Mouse (Mus musculus) testis, postnatal 14 days (tissue): ENCODE measurements around the gene Klf5.

ENCODE experiments used
- DNase-seq: peaks from one replicate; pipeline ENCODE4 v3.0.0; 2021; ENCODE audit warnings: low spot score

Gene Klf5

DNA sequence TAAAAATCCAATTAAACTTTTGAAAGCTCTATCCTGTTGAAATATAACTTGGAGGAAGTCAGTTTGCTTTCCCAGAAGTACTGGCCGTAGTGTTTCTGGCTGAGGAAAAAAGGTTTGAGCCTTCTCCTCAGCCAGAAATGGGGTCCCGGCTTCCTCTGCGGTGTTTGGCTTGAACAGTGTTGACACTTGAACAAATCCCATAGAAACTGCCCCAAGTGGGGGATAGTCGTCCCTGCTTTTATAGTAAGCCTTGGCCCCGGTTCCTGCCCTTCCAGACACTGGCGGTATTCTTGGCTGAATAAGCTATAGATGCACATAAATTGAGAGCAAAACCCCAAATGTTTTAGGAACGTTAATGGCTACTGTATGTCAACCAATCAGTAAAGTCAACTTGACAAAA, 11.9 kb downstream of the Klf5 start:
- DNase-seq, result no peak

DNA sequence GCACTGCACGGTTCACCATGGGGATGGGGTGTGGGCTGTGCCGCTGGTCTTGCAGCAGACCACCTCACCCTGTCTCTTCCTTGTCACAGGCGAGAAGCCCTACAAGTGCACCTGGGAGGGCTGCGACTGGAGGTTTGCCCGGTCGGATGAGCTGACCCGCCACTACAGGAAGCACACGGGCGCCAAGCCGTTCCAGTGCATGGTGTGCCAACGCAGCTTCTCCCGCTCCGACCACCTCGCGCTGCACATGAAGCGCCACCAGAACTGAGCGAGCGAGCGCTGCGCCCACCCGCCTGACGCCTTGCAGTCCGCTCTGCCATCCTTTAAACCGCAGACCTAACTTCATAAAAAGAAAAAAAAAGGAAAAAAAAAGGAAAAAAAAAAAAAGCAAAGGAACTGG, 14.6 kb downstream of the Klf5 start:
- peak; percentile 11 for DNase-seq

DNA sequence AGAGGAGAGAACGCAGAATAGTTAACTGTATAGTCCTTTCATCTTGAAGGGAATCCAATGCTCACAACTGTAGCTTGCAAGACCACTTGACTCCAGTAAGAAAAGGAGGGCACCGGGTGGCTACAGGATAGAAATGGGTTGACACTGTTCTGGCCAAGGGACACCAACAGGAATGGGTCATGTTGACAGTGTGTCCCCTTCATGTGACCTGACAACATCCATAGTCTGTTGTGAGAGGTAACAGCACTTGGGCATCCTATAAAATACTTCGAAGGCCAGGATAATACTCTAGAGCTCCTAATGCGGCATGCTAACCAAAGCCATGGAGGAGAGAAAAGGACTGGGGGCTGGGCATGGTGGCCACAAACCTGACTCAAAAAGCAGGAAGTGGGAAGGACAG, 17.8 kb downstream of the Klf5 start:
- DNase-seq, result no peak

DNA sequence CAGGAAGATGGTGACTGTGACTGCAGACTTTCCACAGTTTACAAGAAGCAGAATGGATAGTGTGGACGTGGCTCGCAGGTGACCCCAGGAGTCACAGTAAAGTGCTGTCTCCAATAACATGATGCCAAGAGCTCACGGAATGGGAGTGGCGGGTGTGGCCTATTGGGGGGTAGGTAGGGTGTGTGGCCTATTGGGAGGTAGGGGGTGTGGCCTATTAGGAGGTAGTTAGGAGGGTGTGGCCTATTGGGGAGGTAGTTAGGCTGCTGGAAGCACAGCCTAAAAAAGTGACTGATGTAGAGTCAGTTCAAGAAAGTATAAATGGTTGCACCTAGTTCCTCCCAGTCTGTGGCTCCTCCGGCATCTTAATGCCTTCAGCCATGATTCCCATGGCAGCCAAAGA, 22.2 kb downstream of the Klf5 start:
- no peak for DNase-seq

DNA sequence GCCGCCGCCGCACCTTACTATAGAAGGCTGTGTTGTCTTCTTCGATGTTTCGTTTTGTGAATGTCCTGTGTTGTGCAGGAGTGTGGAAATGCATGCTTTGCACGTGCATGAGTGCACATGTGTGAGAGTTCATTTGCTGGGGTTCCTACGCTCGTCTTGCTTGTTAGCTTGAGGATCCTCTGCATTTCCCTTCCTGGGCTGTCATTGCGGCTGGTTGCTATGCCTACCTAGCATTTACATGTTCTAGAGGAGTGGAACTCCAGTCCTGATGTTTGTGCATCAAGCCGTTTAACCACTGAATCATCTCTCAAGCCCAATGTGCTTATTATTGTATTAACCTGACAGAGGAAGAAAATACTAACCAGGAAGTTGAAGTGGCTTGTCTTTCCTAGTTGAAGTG, 24.9 kb downstream of the Klf5 start:
- no peak for DNase-seq

DNA sequence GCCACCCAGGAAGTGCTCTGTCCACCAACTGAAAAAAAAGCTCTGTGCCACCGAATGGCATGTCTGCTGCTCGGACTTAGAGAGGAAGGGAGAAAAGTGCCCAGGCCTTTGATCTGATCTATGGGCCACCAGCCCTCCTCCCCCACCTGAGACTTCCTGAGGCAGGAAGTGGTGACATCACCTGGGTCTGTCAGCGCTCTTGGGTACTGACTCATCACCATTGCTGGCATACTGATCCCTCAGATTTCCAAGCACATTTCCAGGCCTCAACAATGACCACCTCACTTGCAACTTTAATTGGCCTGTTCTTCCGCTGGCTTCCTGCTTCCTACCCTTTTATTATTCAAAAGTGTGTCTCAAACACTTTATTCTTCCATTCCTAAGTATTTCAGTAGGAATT, 26.0 kb downstream of the Klf5 start:
- DNase-seq, result no peak

DNA sequence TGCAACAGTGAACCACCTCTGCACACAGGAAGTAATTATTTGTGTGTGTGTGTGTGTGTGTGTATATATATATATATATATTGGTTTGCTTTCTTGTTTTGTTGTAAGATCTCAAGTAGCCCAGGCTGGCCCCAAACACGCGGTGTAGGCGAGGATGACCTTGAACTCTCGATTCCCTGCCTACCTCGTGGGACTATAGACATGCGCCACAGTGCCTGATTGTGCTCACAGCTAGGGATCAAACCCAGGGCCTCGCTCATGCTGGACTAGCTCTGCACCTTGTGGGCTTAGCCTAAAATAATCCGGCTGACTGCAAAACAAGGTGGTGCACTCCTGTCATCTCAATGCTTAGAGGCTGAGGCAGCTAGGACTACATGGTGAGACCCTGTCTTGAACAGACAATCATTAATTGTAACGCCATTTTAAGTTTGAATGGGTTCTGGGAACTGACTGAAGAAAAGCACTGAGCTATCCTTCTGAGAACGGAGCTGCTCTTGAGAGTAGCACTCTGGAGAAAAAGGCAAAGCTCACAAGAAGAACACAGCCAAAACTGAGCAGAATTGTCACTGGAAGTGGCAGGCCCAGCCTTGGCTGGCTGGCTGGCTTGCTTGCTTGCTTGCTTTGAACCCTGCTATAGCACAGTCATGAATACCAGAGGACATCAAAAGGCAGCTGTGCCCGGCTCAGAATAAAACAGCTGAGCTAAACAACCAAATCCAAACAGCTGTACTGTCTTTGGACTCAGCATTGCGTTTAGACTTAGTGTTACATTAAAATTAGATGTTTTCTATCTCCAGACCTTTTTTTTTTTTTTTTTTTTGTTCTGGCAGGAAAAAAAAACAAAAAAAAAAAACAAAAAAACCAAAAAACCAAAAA, 27.3 kb downstream of the Klf5 start:
- DNase-seq, result no peak

DNA sequence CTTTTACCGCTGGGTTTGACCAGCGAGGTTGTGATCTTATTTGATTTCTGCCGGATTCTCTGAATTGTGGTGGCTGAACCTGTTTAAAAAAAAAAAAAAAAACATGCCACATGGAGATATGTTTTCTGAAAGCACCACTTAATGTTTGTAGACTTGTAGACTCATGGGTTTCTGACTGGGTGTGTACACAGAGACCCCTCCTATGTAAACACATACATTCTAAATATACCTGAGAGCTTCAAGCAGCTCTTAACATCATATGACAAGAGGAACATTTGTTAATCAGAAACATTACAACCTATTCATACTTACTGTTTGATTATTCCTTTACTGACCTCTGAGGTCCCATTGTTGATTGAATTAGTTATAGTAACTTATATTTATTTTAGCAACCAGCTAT, 38.1 kb downstream of the Klf5 start:
- DNase-seq, result no peak

DNA sequence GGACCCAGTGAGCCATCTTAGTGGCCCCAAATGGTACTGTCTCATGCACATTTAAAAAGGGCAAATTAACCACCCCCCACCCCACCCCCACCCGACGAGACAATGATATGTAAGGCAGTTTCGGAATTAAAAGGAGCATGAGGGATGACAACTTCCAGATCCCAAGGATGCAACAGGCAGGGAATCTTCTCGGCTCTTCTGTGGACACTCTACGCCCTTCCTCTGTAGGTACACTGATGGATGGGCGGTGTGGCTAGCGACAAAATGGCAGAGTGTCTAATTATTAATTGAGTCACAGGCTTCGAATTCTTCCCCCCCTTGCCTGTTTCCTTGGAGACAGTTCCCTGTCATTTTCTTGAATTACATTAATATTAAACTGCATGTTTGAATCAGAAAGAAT, 40.5 kb downstream of the Klf5 start:
- no peak for DNase-seq

DNA sequence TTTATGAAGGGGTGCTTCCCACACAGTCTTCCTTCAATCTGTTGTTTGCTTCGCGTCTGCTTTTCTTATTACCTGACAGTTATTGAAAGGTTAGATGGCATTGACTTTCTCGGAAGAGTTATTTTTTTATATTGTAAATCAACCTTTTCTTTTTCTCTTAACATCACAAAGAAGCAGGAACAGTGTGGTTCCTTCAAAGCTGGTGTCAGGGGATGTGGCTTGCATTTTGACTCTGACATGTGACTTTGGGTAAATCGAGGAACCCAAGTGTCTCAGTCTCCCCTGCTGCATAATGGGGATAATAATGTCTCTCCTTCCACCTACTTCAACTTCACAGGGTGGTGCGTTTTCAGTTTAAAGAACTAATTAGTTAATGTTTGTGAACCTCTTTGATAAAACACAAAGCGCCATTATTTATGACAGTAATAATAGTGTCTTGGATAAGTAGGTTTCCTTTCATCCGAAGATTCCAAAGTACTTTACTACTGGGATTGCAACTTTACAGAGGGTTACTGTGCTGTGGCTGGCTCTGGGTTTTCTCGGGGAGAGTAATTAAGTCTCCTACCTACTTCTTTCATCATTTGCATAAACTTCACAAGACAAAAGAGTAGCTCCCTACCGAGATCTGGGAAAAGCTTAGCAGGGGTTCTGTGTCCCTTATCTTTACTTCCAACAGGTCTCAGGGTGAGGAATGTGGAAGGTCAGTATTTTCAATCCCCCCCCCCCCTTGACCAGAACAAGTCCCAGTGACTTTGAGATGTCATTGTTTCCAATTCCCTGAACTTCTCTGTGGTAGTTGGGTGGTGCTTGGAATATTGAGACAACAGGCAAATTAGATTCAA, 41.4 kb downstream of the Klf5 start:
- DNase-seq, result no peak

DNA sequence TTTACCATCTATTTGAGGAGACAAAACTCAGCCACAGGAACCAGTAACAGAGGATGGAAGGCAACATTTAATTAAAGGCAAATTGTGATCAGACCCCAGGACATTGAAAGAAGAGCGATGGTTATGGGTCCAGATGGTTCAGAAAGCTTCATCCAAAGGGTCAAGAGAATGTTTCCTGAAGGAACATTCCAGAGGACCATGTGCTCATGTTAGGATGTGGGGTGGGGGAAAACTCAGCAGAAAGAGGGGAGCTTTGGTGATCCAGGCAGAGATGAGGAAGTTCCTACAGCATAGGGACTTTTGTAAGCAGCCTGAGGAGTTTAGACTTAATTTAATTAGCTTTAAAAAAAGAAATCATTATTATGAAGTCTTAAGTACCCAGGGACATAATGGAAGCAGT, 42.2 kb downstream of the Klf5 start:
- DNase-seq, result no peak

DNA sequence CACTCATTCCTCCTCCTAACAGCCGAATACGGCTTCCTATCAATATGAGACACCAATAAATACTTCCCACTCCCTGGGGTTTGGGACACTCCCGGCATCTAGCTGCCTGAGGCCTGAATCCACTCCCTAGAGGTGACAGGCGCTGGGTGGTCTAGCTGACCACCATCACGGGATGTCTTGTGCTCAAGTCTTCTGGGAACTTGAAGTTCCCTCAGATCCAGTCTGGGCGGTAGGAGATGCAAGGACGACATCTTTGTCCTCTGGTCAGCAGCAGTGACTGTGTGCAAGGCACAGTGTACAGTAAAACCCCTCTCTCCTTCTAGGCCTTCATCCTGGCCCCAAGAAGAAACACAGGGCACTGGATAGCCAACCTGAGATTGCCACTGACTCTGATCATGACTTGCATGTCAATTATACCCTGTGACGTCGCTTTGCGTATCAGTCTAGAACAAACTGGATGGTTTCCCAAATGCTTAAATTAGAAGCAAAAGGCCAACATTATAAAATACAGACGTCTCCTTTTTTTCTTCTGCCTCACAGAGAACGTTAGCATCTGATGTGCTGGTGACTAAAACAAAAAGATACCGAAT, 49.8 kb downstream of the Klf5 start:
- no peak for DNase-seq

DNA sequence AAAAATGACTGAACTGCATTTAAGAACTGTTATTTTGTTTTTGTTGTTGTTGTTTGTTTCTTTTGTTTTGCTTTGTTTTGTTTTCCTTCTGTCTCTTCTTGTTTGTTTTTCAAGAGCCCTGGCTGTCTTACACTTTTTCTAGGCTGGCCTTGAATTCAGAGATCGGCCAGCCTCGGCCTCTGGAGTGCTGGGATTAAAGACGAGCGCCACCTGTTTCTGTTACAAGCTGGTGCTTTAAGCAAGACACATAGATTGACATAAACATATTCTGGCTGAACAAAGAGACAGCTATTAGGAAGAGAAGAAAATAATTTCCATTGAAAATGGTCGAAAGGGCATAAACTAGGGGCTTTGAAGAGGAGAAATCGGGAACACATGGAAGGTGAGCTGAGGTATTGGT, 51.1 kb downstream of the Klf5 start:
- DNase-seq, result no peak

DNA sequence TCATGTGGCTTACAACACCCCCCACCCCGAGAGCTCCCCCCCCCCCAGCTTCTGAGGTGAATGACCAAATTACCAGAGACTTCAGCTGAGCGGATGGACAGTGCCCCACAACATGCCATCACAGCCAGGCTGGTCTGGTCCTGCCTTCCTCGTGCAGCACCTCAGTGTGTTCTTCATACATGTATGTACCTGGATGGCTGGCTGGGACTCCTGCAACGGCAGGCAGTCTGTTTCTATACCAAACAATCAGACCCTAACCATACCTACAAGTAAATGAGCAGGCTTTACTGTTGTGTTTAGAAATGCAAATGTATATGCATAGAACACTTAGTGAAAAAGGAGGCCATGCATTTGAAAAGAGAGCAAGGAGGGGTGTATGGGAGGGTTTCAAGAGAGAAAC, 54.5 kb downstream of the Klf5 start:
- DNase-seq, result no peak

DNA sequence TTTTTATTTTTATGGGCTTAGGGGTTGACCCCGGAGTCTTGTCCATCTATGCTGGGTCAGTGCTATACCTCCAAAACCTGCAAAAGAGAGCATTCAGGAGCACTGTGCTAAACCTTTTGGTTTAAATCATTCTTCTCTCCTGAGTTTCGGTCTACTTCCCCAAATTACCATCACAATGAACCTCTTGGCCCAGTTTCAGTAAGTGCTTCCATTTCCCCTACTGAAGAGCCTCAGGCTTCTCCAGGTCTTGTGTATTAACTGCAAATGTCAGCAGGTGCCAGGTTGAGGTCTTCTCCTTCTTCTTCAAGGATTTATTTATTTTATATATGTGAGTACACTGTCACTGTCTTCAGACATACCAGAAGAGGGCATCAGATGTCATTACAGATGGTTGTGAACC, 55.6 kb downstream of the Klf5 start:
- no peak for DNase-seq

DNA sequence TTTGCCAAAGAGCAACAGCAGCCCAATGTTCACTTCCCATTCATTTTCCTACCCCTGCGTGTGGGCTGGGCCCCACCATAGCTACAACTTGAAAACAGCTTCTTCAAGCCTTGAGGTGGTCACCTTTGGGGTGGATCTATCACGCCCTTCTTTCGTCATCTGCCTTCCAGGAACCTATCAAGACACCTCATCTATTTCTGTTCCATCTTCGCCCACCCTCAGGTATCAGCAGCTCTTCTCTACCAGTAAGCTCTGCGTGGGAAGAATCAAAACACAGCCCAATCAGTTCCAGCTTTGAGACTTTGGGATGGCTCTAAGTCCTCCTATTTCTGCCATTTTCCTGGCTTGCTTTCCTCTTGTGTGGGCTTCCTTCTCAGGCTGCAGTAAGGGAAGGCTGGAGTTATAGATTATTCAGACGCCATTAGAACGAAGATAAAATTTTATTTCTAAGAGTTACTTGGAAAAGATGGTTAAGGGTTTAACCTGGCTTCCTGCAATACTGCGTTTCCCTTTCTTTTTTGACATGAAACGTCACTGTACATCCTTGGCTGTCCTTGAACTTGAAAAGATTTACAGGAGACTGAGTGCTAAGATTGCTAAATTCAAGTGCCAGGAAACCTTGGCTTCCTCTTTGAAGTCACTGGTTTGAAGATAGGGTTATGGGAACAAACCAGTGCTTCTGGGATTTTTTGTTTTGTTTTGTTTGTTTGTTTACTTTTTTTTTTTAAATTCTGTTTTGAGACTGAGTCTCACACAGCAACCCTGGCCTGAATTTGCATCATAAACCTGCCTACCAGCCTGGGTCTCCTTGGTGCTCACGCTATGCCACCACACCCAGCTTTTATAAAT, 56.5 kb downstream of the Klf5 start:
- no peak for DNase-seq

DNA sequence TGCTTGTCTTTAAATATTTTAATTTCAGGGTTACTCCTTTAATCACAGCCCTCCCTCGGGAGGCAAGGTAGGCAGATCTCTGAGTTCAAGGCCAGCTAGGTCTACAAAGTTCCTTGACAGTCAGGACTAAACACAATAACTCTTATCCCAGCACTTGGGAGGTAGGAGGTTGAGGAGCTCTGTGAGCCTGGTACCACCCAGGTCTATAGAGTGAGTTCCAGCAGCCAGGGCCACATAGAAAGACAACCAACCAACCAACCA, 57.0 kb downstream of the Klf5 start:
- DNase-seq, result no peak

DNA sequence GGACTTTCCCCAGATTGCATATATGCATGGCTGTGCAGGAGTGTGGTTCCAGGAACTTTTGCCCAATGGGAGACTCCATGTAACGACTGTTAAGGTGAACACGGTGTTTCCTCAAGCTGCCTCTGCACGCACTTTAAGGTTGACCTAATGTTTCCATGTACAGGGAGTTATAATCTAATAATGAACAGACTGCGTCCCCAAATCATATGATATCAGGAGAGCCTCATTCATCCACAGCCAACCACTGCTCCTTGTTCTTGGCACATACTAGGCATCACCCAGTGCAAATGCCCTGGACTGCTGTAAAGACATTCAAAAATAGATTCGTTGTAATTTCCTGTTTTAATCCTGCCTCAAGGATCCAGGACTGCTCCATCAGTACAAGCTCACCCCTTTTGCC, 64.5 kb downstream of the Klf5 start:
- DNase-seq, result no peak

DNA sequence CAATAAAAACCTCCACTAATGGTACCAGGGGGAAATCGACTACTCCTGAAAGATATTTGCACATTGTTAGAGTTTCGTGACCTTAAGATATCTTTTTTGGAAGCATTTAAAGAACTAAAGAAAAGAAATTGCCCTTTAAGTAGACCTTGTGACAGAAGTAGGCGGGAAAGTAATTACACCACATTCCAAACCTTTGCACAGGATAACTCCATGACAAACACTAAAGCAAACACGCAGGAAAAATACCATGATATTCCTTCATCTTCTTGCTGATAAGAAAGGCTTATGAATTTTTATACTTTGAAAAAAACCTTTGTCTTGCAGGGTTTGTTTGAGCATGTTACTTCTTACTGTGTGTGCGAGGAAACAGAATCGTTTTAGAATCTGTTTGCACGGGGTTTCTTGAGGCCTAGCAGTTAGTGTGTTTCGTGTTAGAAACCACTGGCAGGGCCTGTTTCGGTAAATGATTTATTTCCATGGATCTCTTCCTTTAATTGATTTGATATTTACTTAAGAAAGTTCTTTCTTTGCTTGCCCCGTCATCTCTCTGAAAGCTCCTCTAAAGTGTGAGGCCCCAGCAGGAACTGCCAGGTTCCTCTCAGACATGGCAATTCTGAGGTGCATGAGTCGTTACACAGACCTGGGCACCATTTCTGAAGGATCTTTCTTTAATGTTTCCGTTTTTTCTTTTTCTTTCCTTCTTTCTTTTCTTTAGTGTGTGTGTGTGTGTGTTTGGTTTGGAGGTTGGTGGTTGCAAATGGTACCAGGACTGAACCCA, 65.7 kb downstream of the Klf5 start:
- no peak for DNase-seq
